Mouse (Mus musculus): ENCODE measurements at regions not wholly inside any gene's neighbourhood (a gene's known extent, or its start where the extent isn't known, plus 50 kb on each side); places are given as distances from the start of the nearest gene placed in this dataset.

GRCm38 (mm10) chr11:111687769-111688168, 621.8 kb downstream of the Kcnj2 start:
- intact Hi-C loops (cut with DNase I): no loop called here
- no peak for DNase-seq

GRCm38 (mm10) chr11:111688186-111688860, 622.4 kb downstream of the Kcnj2 start:
- no peak for DNase-seq

GRCm38 (mm10) chr11:111689899-111690298, 623.9 kb downstream of the Kcnj2 start:
- intact Hi-C loops (cut with DNase I): no loop called here
- no peak for DNase-seq

More at GRCm38 (mm10) chr11:111688186-111688860, 622.4 kb downstream of the Kcnj2 start:
- intact Hi-C loops (cut with DNase I): no loop called here

- intact Hi-C loops (cut with DNase I): no loop called here
Observed at GRCm38 (mm10) chr11:111691512-111691911, 625.5 kb downstream of the Kcnj2 start.

GRCm38 (mm10) chr11:111696668-111697067, 630.7 kb downstream of the Kcnj2 start:
- DNase-seq: no peak
- intact Hi-C loops (cut with DNase I): no loop called here

More at GRCm38 (mm10) chr11:111691512-111691911, 625.5 kb downstream of the Kcnj2 start:
- no peak for DNase-seq

GRCm38 (mm10) chr11:111699862-111700261, 633.9 kb downstream of the Kcnj2 start:
- DNase-seq: no peak
- intact Hi-C loops (cut with DNase I): no loop called here

GRCm38 (mm10) chr11:111706882-111707281, 640.9 kb downstream of the Kcnj2 start:
- no peak for DNase-seq
- intact Hi-C loops (cut with DNase I): no loop called here

GRCm38 (mm10) chr11:111715401-111715800, 649.4 kb downstream of the Kcnj2 start:
- DNase-seq: no peak
- intact Hi-C loops (cut with DNase I): no loop called here

GRCm38 (mm10) chr11:111722276-111722675, 656.3 kb downstream of the Kcnj2 start:
- DNase-seq: no peak
- intact Hi-C loops (cut with DNase I): no loop called here

- DNase-seq: no peak
- intact Hi-C loops (cut with DNase I): no loop called here
Observed at GRCm38 (mm10) chr11:111728148-111728547, 662.2 kb downstream of the Kcnj2 start.

GRCm38 (mm10) chr11:111732096-111732495, 666.1 kb downstream of the Kcnj2 start:
- intact Hi-C loops (cut with DNase I): no loop called here
- no peak for DNase-seq

GRCm38 (mm10) chr11:111735446-111735845, 669.5 kb downstream of the Kcnj2 start:
- intact Hi-C loops (cut with DNase I): no loop called here
- peak in 1 of 2 experiments; percentile 6 for DNase-seq

GRCm38 (mm10) chr11:111735961-111736360, 670.0 kb downstream of the Kcnj2 start:
- intact Hi-C loops (cut with DNase I): no loop called here
- DNase-seq: peak in 1 of 2 experiments; percentile 46

GRCm38 (mm10) chr11:111743356-111743755, 677.4 kb downstream of the Kcnj2 start:
- DNase-seq: no peak
- intact Hi-C loops (cut with DNase I): no loop called here

- intact Hi-C loops (cut with DNase I): no loop called here
- no peak for DNase-seq
Observed at GRCm38 (mm10) chr11:111747262-111747946, 681.4 kb downstream of the Kcnj2 start.

GRCm38 (mm10) chr11:111747947-111748322, 682.0 kb downstream of the Kcnj2 start:
- intact Hi-C loops (cut with DNase I): no loop called here
- no peak for DNase-seq

GRCm38 (mm10) chr11:111748496-111748895, 682.5 kb downstream of the Kcnj2 start:
- DNase-seq: no peak
- intact Hi-C loops (cut with DNase I): no loop called here

GRCm38 (mm10) chr11:111754735-111755134, 688.8 kb downstream of the Kcnj2 start:
- intact Hi-C loops (cut with DNase I): no loop called here
- DNase-seq: no peak

GRCm38 (mm10) chr11:111763081-111763480, 697.1 kb downstream of the Kcnj2 start:
- intact Hi-C loops (cut with DNase I): no loop called here
- DNase-seq: no peak

GRCm38 (mm10) chr11:111766371-111767011, 700.5 kb downstream of the Kcnj2 start:
- intact Hi-C loops (cut with DNase I): no loop called here
- DNase-seq: no peak

- intact Hi-C loops (cut with DNase I): no loop called here
- DNase-seq: no peak
Observed at GRCm38 (mm10) chr11:111767012-111767392, 701.0 kb downstream of the Kcnj2 start.
